Mouse (Mus musculus) ES-E14 (cell line): ENCODE data around the gene Cacfd1.

Experiments used
- CHD2 ChIP-seq: IDR thresholded peaks from 2 replicates; pipeline ENCODE4 v1.6.1; 2014; ENCODE audit warnings: mild to moderate bottlenecking, low read depth, low read length, inconsistent platforms
- ZC3H11A ChIP-seq: IDR thresholded peaks from 2 replicates; pipeline ENCODE4 v1.6.1; 2012; ENCODE audit warnings: low read depth, mild to moderate bottlenecking, inconsistent platforms, low read length, borderline replicate concordance
- ZNF384 ChIP-seq: IDR thresholded peaks from 2 replicates; pipeline ENCODE4 v1.6.1; 2012; ENCODE audit warnings: low read depth, low read length, inconsistent platforms

- TF ChIP-seq ZC3H11A = no peak
- no peak for TF ChIP-seq CHD2
- no peak for TF ChIP-seq ZNF384
Observed at GRCm38 (mm10) chr2:26973960-26974359, 35.8 kb upstream of the Cacfd1 start.
